Mouse (Mus musculus): Measurements from ENCODE around the gene Akt1s1. TPM values are rescaled to one million over a fixed set of nuclear protein-coding genes. Genes with fewer than 3 reads are reported as not detected.

Akt1s1 gene
- polyA plus RNA-seq, 1 experiment from 2014 or later: 96.5 TPM

DNA sequence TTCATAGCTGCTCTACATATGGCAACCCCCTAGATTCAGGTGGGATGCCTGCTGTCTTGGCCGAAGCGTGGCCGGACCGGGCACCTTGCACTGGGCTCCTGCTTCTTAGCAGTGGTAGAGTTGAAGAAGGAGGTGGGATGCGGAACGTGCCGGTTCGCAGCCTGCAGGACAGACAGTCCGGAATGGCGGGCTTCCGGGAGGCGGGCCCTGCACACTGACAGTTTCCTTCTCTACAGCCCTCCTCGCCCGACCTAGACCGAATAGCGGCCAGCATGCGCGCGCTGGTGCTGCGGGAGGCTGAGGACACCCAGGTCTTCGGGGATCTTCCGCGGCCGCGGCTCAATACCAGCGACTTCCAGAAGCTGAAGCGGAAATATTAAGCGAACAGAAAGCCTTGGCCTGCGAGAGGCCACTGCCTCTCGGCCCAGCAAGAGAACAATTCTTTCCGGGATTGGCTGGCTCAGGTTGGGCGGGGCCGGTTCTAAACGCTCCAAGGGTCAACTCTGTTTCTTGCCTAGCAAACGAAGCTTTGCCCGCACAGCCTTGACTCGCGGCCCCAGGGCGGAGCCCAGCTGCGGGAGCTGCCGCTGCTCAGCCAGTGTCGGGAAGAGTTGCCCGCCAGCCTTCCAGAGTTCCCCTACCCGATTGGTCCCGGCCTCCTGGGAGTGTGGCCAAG lies 5.7 kb downstream of the Akt1s1 start:
- peak; percentile 51 for ATAC-seq (ENCODE audit: extremely low read depth, insufficient number of reproducible peaks, low FRiP score, low TSS enrichment)
- H3K4me3 ChIP-seq: peak overlapping the region; percentile 55
- no peaks in the 10 kb centered on the region for H3K9me3 ChIP-seq
- H3K9ac ChIP-seq: peak overlapping the region; percentile 89
- WGBS: 4% methylated on average over 45 of the region's 45 CpGs
- no peaks in the 10 kb centered on the region for H3K27me3 ChIP-seq (replicated peaks)
- H3K4me1 ChIP-seq: peaks cover 72% of the 10 kb centered on the region
- H3K4me2 ChIP-seq: peak overlapping the region; percentile 87
- H3K36me3 ChIP-seq: peaks cover 25% of the 10 kb centered on the region
- H3K27ac ChIP-seq (replicated peaks): peak overlapping the region; percentile 98

DNA sequence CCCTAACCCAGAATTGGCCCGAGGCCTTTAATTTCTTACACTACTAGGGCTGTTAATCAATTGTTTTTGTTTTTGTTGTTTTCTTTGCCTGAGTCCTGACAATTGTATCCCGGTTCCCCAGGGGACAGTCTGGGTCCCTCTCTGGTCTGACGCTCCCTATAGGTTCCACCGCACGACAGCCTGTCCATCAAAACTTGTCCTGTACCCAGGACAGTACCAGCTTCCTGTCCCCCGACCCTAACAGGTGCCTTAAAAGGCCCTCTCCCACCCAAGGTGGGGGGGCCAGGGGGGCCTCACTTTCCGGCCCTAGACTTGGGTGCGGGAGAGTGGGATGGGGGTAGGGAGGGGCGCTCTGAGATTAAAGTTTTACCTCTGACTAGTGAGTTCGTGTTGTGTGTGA lies 6.2 kb downstream of the Akt1s1 start:
- Histone ChIP-seq H3K9me3 (no peaks in the 10 kb centered on the region), H3K27ac (replicated peaks) (peak overlapping the region; percentile 98), H3K36me3 (peaks cover 30% of the 10 kb centered on the region), H3K4me3 (peak overlapping the region; percentile 55), H3K27me3 (replicated peaks) (no peaks in the 10 kb centered on the region), H3K9ac (peak overlapping the region; percentile 89), H3K4me1 (peaks cover 72% of the 10 kb centered on the region), H3K4me2 (peak overlapping the region; percentile 87)
- ATAC-seq (ENCODE audit: extremely low read depth, insufficient number of reproducible peaks, low FRiP score, low TSS enrichment): no peak
- WGBS: 40% methylated on average over 10 of the region's 10 CpGs

DNA sequence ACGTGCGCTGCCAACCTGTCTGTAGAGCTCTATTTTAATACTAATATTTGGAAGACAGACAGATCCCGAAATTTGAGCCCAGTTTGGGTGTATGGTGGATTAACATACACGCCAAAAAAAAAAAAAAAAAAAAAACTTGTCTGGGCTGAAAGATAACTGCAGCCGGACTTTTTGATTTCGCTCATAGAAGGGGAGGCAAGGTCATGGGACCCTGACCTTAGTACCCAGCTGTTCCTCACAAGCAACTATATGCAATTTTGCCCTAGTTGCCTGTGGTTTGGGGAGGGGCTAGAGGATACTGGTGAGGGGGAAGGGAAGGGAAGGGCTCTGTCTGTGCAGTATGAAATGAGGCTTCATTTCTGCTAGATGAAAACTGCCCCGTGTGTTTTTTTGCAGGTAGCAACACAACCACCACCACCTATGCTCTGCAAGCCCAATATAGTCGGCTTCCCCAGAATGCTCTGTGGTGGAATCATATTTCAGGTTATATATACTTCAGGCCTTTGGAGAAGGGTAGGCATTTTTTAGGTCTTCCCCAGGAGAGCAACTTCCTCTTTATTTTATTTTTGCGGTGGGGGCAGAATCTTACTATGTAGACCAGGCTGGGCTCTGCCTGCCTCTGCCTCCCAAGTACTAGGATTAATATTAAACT lies 7.6 kb downstream of the Akt1s1 start:
- no peaks in the 10 kb centered on the region for H3K9me3 ChIP-seq
- H3K9ac ChIP-seq: peak overlapping the region; percentile 94
- 58% methylated on average over 9 of the region's 9 CpGs for WGBS
- peak overlapping the region; percentile 93 for H3K27ac ChIP-seq (replicated peaks)
- H3K4me3 ChIP-seq: peak overlapping the region; percentile 88
- ATAC-seq (ENCODE audit: extremely low read depth, insufficient number of reproducible peaks, low FRiP score, low TSS enrichment): no peak
- peak overlapping the region; percentile 87 for H3K4me2 ChIP-seq
- peaks cover 74% of the 10 kb centered on the region for H3K4me1 ChIP-seq
- no peaks in the 10 kb centered on the region for H3K27me3 ChIP-seq (replicated peaks)
- H3K36me3 ChIP-seq: peaks cover 35% of the 10 kb centered on the region

DNA sequence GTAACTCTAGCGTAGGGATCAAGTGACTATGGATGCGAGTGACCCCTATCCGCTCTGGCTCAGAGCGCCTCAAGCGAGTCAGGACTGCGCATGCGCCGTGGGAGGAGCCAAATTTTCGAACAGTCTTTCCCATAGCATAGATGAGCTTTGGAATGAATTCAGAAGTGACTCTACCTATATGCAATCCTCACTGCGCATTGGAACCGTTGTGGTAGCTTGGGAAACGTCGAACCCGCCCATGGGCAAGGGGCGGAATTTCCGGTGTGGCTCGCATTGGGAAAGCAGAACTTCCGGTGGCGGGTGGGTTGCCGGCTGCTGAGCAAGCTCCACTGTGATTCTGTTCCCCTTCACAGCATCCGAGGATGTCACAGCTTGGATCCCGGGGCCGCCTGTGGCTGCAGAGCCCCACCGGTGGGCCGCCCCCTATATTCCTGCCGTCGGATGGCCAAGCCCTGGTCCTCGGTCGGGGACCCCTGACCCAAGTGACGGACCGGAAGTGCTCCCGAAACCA lies 8.3 kb downstream of the Akt1s1 start, which contains the start of gene Pnkp:
Gene Pnkp, plus strand, starts transcription at position 98 of the 511 bp plus-strand sequence.
- peak; percentile 5; the same call in 1 of the 2 replicates for ATAC-seq (ENCODE audit: extremely low read depth, insufficient number of reproducible peaks, low FRiP score, low TSS enrichment)
- H3K4me1 ChIP-seq: peaks cover 69% of the 10 kb centered on the region
- WGBS: under 1% methylated on average over 32 of the region's 32 CpGs

DNA sequence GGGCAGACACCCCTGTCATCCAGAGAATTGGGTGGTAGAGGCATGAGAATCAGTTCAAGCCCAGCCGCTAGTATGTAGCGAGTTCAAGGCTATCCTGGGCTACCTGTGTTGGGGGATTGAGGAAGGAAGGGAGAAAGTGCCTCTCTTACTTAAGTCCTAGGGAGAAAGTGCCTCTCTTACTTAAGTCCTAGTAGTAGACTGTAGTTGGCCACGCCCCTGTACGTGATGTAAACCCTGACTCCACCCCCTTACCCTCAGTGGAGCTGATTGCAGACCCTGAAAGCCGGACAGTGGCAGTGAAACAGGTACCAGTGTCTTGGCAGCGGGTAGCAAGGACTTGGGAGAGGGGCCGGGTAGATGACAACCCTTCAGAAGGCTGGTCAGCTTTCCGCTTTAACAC lies 9.1 kb downstream of the Akt1s1 start:
- WGBS: 25% methylated on average over 8 of the region's 8 CpGs
- no peaks in the 10 kb centered on the region for H3K9me3 ChIP-seq
- no peak for ATAC-seq (ENCODE audit: extremely low read depth, insufficient number of reproducible peaks, low FRiP score, low TSS enrichment)
- H3K4me2 ChIP-seq: peak overlapping the region; percentile 87
- peaks cover 35% of the 10 kb centered on the region for H3K36me3 ChIP-seq
- H3K27ac ChIP-seq (replicated peaks): peak overlapping the region; percentile 93
- H3K27me3 ChIP-seq (replicated peaks): no peaks in the 10 kb centered on the region
- H3K9ac ChIP-seq: peak overlapping the region; percentile 94
- H3K4me3 ChIP-seq: peak overlapping the region; percentile 88
- H3K4me1 ChIP-seq: peaks cover 62% of the 10 kb centered on the region

More for the DNA sequence above, 8.3 kb downstream of the Akt1s1 start, which contains the start of gene Pnkp:
- H3K36me3 ChIP-seq: peaks cover 35% of the 10 kb centered on the region
- peak within 1 kb of the TSS; percentile 93 for H3K27ac ChIP-seq (replicated peaks)
- peak within 1 kb of the TSS; percentile 88 for H3K4me3 ChIP-seq
- H3K4me2 ChIP-seq: peak within 1 kb of the TSS; percentile 87
- H3K9me3 ChIP-seq: no peaks in the 10 kb centered on the region
- no peaks in the 10 kb centered on the region for H3K27me3 ChIP-seq (replicated peaks)
- H3K9ac ChIP-seq: peak within 1 kb of the TSS; percentile 94

DNA sequence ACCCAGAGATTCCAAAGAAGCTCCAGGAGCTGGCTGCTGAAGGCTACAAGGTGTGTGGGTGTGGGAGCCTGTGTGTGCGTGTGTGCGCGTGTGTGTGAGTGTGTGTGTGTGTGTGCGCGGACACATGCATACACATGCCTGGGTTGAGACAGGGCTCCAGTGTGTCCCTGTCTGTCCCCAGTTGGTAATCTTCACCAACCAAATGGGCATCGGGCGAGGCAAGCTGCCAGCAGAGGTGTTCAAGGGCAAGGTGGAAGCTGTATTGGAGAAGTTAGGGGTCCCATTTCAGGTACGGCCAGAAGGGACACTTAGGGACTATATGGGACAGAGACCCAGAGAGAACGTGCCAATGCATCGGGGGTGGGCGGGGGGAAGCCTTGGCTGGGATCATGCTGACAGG lies 11.1 kb downstream of the Akt1s1 start:
- H3K4me3 ChIP-seq: no peak overlapping the region
- H3K27me3 ChIP-seq (replicated peaks): no peaks in the 10 kb centered on the region
- peaks cover 56% of the 10 kb centered on the region for H3K4me1 ChIP-seq
- H3K9ac ChIP-seq: peak overlapping the region; percentile 7; the same call in 1 of the 2 replicates
- no peak for ATAC-seq (ENCODE audit: extremely low read depth, insufficient number of reproducible peaks, low FRiP score, low TSS enrichment)
- peaks cover 51% of the 10 kb centered on the region for H3K36me3 ChIP-seq
- H3K27ac ChIP-seq (replicated peaks): no peak overlapping the region
- H3K9me3 ChIP-seq: no peaks in the 10 kb centered on the region
- no peak overlapping the region for H3K4me2 ChIP-seq
- WGBS: 91% methylated on average over 11 of the region's 11 CpGs

DNA sequence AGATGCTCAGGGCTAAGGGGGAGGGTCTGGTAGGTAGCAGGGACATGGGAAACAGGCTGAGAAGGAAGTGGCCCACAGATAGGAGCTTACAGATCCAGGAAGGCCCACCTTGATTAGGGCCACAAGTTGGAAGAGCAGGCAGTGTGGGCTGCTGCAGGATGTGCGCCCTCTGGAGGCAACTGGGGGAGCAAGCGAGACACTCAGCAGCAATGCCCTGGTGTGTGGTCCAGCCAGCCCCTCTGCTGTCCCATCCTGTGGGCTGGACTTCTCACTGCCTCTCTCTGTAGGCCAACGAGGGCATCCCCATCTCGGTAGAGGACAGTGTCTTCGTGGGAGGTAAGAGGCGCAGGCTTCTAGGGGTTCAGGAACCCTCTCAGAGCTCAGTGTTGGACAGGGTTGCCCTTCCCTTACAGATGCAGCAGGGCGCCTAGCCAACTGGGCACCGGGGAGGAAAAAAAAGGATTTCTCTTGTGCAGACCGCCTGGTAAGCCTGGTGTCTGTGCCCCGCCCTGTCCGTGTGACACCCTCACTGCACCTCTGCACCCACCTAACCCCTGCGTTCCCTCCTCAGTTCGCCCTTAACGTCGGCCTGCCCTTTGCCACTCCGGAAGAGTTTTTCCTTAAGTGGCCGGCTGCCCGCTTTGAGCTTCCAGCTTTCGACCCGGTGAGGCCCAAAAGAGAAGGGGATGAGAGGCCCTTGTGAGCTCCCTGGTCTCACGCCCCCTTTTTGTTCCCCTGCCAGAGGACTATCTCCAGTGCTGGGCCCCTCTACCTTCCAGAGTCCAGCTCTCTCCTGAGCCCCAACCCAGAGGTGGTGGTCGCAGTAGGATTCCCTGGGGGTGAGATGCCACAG lies 12.0 kb downstream of the Akt1s1 start:
- Histone ChIP-seq H3K4me2 (no peak overlapping the region), H3K36me3 (peaks cover 59% of the 10 kb centered on the region), H3K27ac (replicated peaks) (peak overlapping the region; percentile 20; the same call in 1 of the 2 replicates), H3K27me3 (replicated peaks) (no peaks in the 10 kb centered on the region), H3K9ac (peak overlapping the region; percentile 44; the same call in 1 of the 2 replicates), H3K4me3 (peak overlapping the region; percentile 6; the same call in 1 of the 2 replicates), H3K4me1 (peaks cover 56% of the 10 kb centered on the region), H3K9me3 (no peaks in the 10 kb centered on the region)
- WGBS: 57% methylated on average over 22 of the region's 22 CpGs
- ATAC-seq (ENCODE audit: extremely low read depth, insufficient number of reproducible peaks, low FRiP score, low TSS enrichment): no peak

DNA sequence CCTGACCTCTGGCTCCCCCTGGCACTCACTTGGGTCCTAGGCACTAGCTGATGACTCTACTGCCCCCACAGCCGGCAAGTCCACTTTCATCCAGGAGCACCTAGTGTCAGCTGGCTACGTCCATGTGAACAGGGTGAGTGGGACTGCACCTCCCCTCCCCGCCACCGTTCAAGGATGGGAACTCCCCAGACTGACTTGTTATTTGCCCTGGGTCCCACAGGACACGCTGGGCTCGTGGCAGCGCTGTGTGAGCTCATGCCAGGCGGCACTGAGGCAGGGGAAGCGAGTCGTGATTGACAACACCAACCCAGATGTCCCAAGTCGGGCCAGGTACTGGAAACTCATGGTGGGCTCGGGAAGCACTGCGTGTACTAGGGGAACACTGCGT lies 12.6 kb downstream of the Akt1s1 start:
- Histone ChIP-seq H3K27ac (replicated peaks) (0 out of 2 replicates have a peak overlapping the region, but pooled peaks have one; percentile 20), H3K4me1 (peaks cover 56% of the 10 kb centered on the region), H3K9me3 (no peaks in the 10 kb centered on the region), H3K9ac (no peak overlapping the region), H3K36me3 (peaks cover 59% of the 10 kb centered on the region), H3K4me3 (no peak overlapping the region), H3K27me3 (replicated peaks) (no peaks in the 10 kb centered on the region), H3K4me2 (no peak overlapping the region)
- no peak for ATAC-seq (ENCODE audit: extremely low read depth, insufficient number of reproducible peaks, low FRiP score, low TSS enrichment)
- WGBS: 82% methylated on average over 14 of the region's 14 CpGs

DNA sequence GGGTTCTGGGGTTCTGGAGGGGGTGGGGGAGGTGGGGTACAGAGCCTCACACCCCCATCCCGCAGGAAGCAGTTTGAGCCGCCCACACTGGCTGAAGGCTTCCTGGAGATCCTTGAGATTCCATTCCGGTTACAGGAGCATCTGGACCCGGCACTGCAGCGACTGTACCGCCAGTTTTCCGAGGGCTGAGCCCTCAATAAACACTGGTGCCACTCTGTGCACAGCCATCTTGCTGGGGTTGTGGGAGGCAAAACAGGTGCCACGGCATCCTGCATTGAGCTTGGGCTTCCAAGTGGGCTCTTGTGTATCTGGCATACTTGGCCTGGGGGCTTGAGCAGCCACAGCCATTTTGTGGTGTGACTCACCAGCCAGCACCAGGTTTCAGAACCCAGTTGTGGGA lies 13.6 kb downstream of the Akt1s1 start:
- Histone ChIP-seq H3K9me3 (no peaks in the 10 kb centered on the region), H3K27me3 (replicated peaks) (no peaks in the 10 kb centered on the region), H3K4me1 (peaks cover 62% of the 10 kb centered on the region), H3K9ac (no peak overlapping the region), H3K4me2 (no peak overlapping the region), H3K36me3 (peaks cover 59% of the 10 kb centered on the region), H3K4me3 (no peak overlapping the region), H3K27ac (replicated peaks) (no peak overlapping the region)
- WGBS: 80% methylated on average over 8 of the region's 8 CpGs
- no peak for ATAC-seq (ENCODE audit: extremely low read depth, insufficient number of reproducible peaks, low FRiP score, low TSS enrichment)

DNA sequence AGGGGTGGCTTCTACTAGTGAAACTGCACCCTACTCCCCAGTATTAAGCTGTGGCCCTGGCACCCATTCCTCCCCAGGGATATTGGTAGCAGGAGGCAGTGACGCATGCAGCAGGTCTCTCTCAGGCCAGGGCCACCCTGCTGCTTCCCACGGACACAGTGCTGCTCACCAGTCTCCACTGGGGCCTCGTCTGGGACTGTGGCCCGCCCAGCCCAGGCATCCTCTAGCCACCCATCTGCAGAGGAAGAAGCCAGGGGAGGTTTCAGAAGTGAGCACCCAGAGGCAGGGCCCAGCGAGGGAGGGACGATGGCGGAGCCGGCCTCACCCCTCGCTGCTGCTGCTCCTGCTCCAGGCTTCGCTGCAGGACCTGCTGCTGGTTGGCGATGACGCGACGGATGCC lies 14.4 kb downstream of the Akt1s1 start:
- peaks cover 62% of the 10 kb centered on the region for H3K4me1 ChIP-seq
- 84% methylated on average over 14 of the region's 14 CpGs for WGBS

More for the DNA sequence above, 14.4 kb downstream of the Akt1s1 start:
- Histone ChIP-seq H3K9me3 (no peaks in the 10 kb centered on the region), H3K9ac (no peak overlapping the region), H3K4me3 (no peak overlapping the region), H3K27ac (replicated peaks) (no peak overlapping the region), H3K4me2 (no peak overlapping the region), H3K27me3 (replicated peaks) (no peaks in the 10 kb centered on the region), H3K36me3 (peaks cover 59% of the 10 kb centered on the region)
- ATAC-seq (ENCODE audit: extremely low read depth, insufficient number of reproducible peaks, low FRiP score, low TSS enrichment): no peak
